Mouse (Mus musculus) ES-E14 (cell line): ENCODE results near the gene Mllt10. TPM values are rescaled to one million over a fixed set of nuclear protein-coding genes. Genes with fewer than 3 reads are reported as not detected.

Experiments
- DNase-seq: peaks from one replicate; pipeline ENCODE4 v3.0.0-alpha.2; 2013; ENCODE audit warnings: low read depth, low spot score
- H3K27ac ChIP-seq: 2 replicates; pipeline ENCODE4 v1.5.1; 2012; ENCODE audit warnings: low read depth, mild to moderate bottlenecking, low read length, moderate library complexity, mixed read lengths; ENCODE audit not compliant: poor library complexity, insufficient read depth, severe bottlenecking
- H3K36me3 ChIP-seq: 2 replicates; pipeline ENCODE4 v1.6.1; 2012; ENCODE audit warnings: mild to moderate bottlenecking, low read length, moderate library complexity, mixed read lengths; ENCODE audit not compliant: control insufficient read depth, poor library complexity, insufficient read depth, severe bottlenecking
- H3K4me1 ChIP-seq, 2 experiments: fragments of 150-350 bp in 1 of 2; sonication (generic) in 1 of 2; 2 replicates each; pipeline ENCODE4 v1.6.1; 2012; ENCODE audit warnings: low read length in 2 of 2, mild to moderate bottlenecking in 1 of 2, mixed read lengths in 1 of 2; ENCODE audit not compliant: control insufficient read depth in 2 of 2, insufficient read depth in 2 of 2, poor library complexity in 1 of 2
- H3K4me3 ChIP-seq, 2 experiments: fragments of 150-350 bp in 1 of 2; sonication (generic) in 1 of 2; 2 replicates each; pipeline ENCODE4 v1.5.1; 2012; ENCODE audit warnings: low read length in 2 of 2, low read depth in 1 of 2, mild to moderate bottlenecking in 1 of 2, mixed read lengths in 1 of 2; ENCODE audit not compliant: insufficient read depth in 1 of 2, poor library complexity in 1 of 2, severe bottlenecking in 1 of 2
- H3K9ac ChIP-seq: 2 replicates; pipeline ENCODE4 v1.6.1; 2012; ENCODE audit warnings: low read depth, mild to moderate bottlenecking, low read length, mixed read lengths; ENCODE audit not compliant: poor library complexity, insufficient read depth, severe bottlenecking
- H3K9me3 ChIP-seq: fragments of 150-350 bp; sonication (generic); 2 replicates; pipeline ENCODE4 v1.6.1; 2012; ENCODE audit warnings: low read depth, mild to moderate bottlenecking, low read length; ENCODE audit not compliant: control insufficient read depth, insufficient read depth
- CHD2 ChIP-seq: IDR thresholded peaks from 2 replicates; pipeline ENCODE4 v1.6.1; 2014; ENCODE audit warnings: mild to moderate bottlenecking, low read depth, low read length, inconsistent platforms
- HCFC1 ChIP-seq: IDR thresholded peaks from 2 replicates; pipeline ENCODE4 v1.6.1; 2012; ENCODE audit warnings: low read length, inconsistent platforms, borderline replicate concordance; ENCODE audit not compliant: insufficient read depth
- MAFK ChIP-seq: IDR thresholded peaks from 2 replicates; pipeline ENCODE4 v1.6.1; 2014; ENCODE audit warnings: mild to moderate bottlenecking, low read depth, low read length, inconsistent platforms; ENCODE audit not compliant: insufficient read depth
- ZC3H11A ChIP-seq: IDR thresholded peaks from 2 replicates; pipeline ENCODE4 v1.6.1; 2012; ENCODE audit warnings: low read depth, mild to moderate bottlenecking, inconsistent platforms, low read length, borderline replicate concordance
- ZNF384 ChIP-seq: IDR thresholded peaks from 2 replicates; pipeline ENCODE4 v1.6.1; 2012; ENCODE audit warnings: low read depth, low read length, inconsistent platforms
- in situ Hi-C, 2 experiments: fragments of 600-800 bp; cut with MboI; formaldehyde crosslinking; loops; one replicate each; pipeline ENCODE4 v1.15.1; 2025; ENCODE audit warnings: low sequenced_read_pairs in 2 of 2, inconsistent platforms in 1 of 2; ENCODE audit not compliant: unreplicated experiment in 2 of 2
- total RNA-seq: library from RNA; depleted of rRNA; stranded (reverse); fragments of 300-350 nt; gene quantifications from 2 replicates; pipeline ENCODE4 v1.2.3, GENCODE M21; 2012

Gene Mllt10
- total RNA-seq, 1 experiment: 40.7 TPM

DNA sequence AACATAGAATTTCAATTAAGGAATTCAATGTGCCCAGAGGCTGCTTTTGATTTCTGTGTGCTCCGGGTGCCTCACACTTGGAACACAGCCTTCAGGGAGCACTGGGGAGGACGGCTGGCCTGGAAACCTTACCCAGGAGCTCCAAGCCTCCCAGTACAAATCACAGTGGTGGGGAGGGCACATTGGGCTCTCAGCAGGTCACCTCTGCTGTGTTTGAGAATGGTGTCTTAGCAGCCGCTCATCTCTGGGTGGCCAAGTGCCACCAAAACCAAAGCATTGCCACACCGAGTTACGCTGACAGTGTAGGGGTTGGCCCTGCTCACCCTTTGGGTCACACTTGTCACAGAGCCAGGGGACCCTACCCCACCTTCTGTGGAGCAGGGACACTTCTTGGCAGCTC, 163.5 kb downstream of the Mllt10 start:
- Histone ChIP-seq H3K9ac (no peak overlapping the region), H3K4me1 (no peaks in the 10 kb centered on the region; a peak in 1 of 4 replicates), H3K27ac (no peak overlapping the region; the same call in 1 of the 2 replicates), H3K36me3 (peaks cover 23% of the 10 kb centered on the region; the same call in 1 of the 2 replicates), H3K4me3 (no peak overlapping the region), H3K9me3 (no peaks in the 10 kb centered on the region)
- DNase-seq: no peak
- no peak for TF ChIP-seq ZC3H11A
- in situ Hi-C loops: no loop called here

DNA sequence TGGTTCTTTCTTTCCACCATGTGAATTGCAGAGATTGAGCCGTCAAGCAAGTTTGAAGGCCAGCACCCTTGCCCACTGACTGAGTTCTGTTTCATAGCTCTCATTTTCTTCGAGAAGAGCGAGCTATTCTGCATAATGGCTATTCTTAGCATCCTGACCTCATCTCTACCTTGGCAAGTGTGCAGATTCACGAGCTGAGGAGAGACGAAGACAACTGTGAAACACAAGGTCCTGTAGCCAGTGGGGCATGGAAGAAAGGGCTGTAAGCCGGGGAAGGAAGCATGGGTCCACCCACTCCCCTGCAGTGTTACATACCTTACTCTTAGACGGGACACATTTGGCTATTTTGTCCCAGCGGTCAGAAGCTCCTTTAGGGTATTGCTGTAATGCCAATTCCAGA, 164.1 kb downstream of the Mllt10 start:
- Histone ChIP-seq H3K27ac (no peak overlapping the region), H3K9ac (no peak overlapping the region), H3K4me3 (no peak overlapping the region), H3K9me3 (no peaks in the 10 kb centered on the region), H3K4me1 (no peaks in the 10 kb centered on the region; a peak in 1 of 4 replicates), H3K36me3 (peaks cover 21% of the 10 kb centered on the region; the same call in 1 of the 2 replicates)
- in situ Hi-C loops: no loop called here
- no peak for DNase-seq
- TF ChIP-seq ZNF384: no peak
- TF ChIP-seq ZC3H11A: no peak
- no peak for TF ChIP-seq MAFK
- no peak for TF ChIP-seq HCFC1
- no peak for TF ChIP-seq CHD2

DNA sequence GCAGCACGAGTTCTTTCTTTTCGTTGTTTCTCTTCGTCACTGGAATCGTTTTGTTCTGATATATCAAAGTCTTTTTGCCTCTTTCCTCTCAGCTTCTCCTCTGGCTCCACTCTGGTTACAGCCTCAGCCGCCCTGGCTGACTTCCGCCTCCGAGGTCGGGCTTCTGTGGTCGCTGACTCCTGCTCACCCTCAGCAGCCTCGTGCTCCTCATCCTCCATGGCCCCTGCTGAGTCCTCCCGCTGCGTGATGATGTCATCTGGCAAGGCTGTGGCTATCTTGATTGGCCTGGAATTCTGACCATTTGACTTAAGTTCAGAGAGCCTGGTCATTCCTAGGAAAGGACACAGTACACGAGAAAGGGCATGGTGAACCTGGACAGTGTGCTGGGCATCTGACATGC, 164.5 kb downstream of the Mllt10 start:
- no peak overlapping the region for H3K4me3 ChIP-seq
- H3K4me1 ChIP-seq: no peaks in the 10 kb centered on the region; a peak in 1 of 4 replicates
- no peak overlapping the region for H3K9ac ChIP-seq
- in situ Hi-C loops: no loop called here
- no peak overlapping the region for H3K27ac ChIP-seq
- peaks cover 19% of the 10 kb centered on the region; the same call in 1 of the 2 replicates for H3K36me3 ChIP-seq
- no peaks in the 10 kb centered on the region for H3K9me3 ChIP-seq
- TF ChIP-seq ZNF384: no peak
- TF ChIP-seq ZC3H11A: no peak
- no peak for TF ChIP-seq HCFC1
- TF ChIP-seq MAFK: no peak
- no peak for TF ChIP-seq CHD2
- DNase-seq: no peak

DNA sequence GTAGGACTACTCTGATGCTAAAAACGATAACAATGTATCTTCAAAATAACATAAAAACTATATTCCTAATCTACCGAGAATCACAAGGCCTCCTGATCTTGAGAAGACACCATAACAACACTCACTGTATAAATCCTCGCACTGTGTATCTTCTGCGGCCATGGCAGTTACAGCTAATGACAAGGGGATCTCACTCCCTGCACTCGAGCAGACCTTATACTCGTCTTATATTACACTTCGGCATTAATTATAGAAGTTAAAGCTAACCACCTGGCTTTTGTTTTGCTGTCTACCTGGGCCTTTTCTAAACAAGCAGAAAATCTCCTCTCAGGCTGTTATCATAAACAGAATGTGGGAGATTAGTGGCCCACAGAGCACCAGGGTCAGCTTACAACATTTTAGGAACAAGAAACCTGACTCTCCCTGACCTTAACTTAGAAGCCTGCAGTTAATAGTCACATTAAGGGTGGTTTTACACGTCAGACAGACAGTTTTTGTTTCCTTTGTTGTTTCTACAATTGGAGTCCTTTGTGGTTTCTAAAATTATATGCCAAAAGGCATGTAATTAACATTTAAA, 173.5 kb downstream of the Mllt10 start:
- Histone ChIP-seq H3K36me3 (no peaks in the 10 kb centered on the region), H3K27ac (no peak overlapping the region), H3K9me3 (no peaks in the 10 kb centered on the region), H3K9ac (no peak overlapping the region), H3K4me1 (peaks cover 0 to 2% of the 10 kb centered on the region in 2 experiments; a peak in 3 of 4 replicates), H3K4me3 (no peak overlapping the region)
- in situ Hi-C loops: no loop called here
- no peak for DNase-seq
- TF ChIP-seq MAFK (no peak), ZNF384 (no peak), HCFC1 (no peak), ZC3H11A (no peak), CHD2 (no peak)

DNA sequence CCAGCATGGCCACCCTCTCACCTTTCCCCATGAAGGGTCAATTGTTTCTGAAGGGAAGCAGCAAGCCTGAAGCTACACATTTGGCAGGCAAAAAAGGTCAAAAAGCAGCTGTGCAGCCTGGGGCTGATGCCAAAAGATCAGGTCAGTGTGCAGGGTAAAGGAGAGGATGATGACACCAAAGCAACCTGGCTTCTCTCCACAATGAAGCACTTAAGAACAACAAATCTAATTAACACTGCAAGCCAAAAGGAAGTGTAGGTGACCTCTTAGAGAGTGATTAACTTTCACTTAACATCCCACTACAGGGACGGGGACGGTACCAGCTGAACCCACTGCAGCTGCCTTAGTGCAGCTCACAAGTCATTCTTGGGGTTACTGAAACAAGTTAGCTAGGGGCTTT, 174.2 kb downstream of the Mllt10 start:
- Histone ChIP-seq H3K4me3 (no peak overlapping the region), H3K36me3 (no peaks in the 10 kb centered on the region), H3K9me3 (no peaks in the 10 kb centered on the region), H3K9ac (no peak overlapping the region), H3K4me1 (peaks cover 0 to 5% of the 10 kb centered on the region in 2 experiments; a peak in 3 of 4 replicates), H3K27ac (no peak overlapping the region)
- in situ Hi-C loops: no loop called here
- no peak for DNase-seq
- TF ChIP-seq ZNF384 (no peak), HCFC1 (no peak), CHD2 (no peak)
